ENCODE assay signal across 8 mouse cellular contexts in genomic region chr6:85452816-85453215, GRCm38 (mm10). TPM values are rescaled to one million over a fixed set of nuclear protein-coding genes. Genes with fewer than 3 reads are reported as not detected.
DNase-seq lines count a peak whose midpoint lies in the region; ATAC-seq lines count a peak whose summit lies in the region.

No protein-coding gene starts in this region.

- H3K4me3 ChIP-seq in megakaryocyte, embryonic 14.5 days (replicated peaks): peak overlapping the region; percentile 100
- peak overlapping the region; percentile 93 for H3K4me3 ChIP-seq in brown adipose tissue, adult 24 weeks (ENCODE audit: insufficient read depth, low read depth, low read length)
- peak overlapping the region; percentile 86 for H3K4me3 ChIP-seq in midbrain, embryonic 10.5 days

- 23% methylated on average over 7 of the region's 7 CpGs for WGBS in midbrain, embryonic 10.5 days

- no peaks in the 10 kb centered on the region for H3K9me3 ChIP-seq in megakaryocyte, embryonic 14.5 days
- no peaks in the 10 kb centered on the region for H3K9me3 ChIP-seq in midbrain, embryonic 10.5 days (replicated peaks)

- H3K27me3 ChIP-seq in megakaryocyte, embryonic 14.5 days (replicated peaks): no peaks in the 10 kb centered on the region
- H3K27me3 ChIP-seq in midbrain, embryonic 10.5 days (ENCODE audit: low read depth, poor library complexity, severe bottlenecking): no peaks in the 10 kb centered on the region

- ATAC-seq in megakaryocyte, adult 5-6 weeks (ENCODE audit: poor library complexity, severe bottlenecking): no peak

- peak; percentile 18 for DNase-seq in forelimb bud, embryonic 11.5 days (ENCODE audit: low read depth, low spot score)
- DNase-seq in midbrain, embryonic 10.5 days (ENCODE audit: low spot score): no peak
- no peak for DNase-seq in cerebellum, postnatal 36 days
- DNase-seq in right cerebral cortex, adult 2 months (ENCODE audit: low spot score in 2 of 2): no peak
- DNase-seq in layer of hippocampus, adult 11-12 months (ENCODE audit: low spot score): no peak

- H3K4me1 ChIP-seq in megakaryocyte, embryonic 14.5 days: peaks cover 62% of the 10 kb centered on the region
- peaks cover 5% of the 10 kb centered on the region; the same call in 1 of the 2 replicates for H3K4me1 ChIP-seq in brown adipose tissue, adult 24 weeks (ENCODE audit: control insufficient read depth, insufficient read depth, insufficient read length, low read length)
- peaks cover 51% of the 10 kb centered on the region for H3K4me1 ChIP-seq in midbrain, embryonic 10.5 days

- H3K27ac ChIP-seq in brown adipose tissue, adult 24 weeks (replicated peaks; ENCODE audit: low read depth, low read length): no peak overlapping the region
- H3K27ac ChIP-seq in midbrain, embryonic 10.5 days (replicated peaks): peak overlapping the region; percentile 97

- peaks cover 30% of the 10 kb centered on the region for H3K36me3 ChIP-seq in megakaryocyte, embryonic 14.5 days (replicated peaks; ENCODE audit: low read length)
- peaks cover 35% of the 10 kb centered on the region for H3K36me3 ChIP-seq in midbrain, embryonic 10.5 days

RNA-seq across cellular contexts. Expression of gene Pradc1, which starts 1.0 kb away (rescaled TPM):
- 18.8 TPM in 1 of 2 replicates, not detected in the other for polyA plus RNA-seq in megakaryocyte, embryonic 14.5 days (2012; ENCODE audit: insufficient read depth, low replicate concordance)
- 24.3 and 26.6 TPM in 2 replicates for total RNA-seq in megakaryocyte, adult 5-6 weeks (2015)
- 7.2 and 8.7 TPM in 2 replicates for total RNA-seq in megakaryocyte, adult 5-6 weeks (2017)
- polyA plus RNA-seq in brown adipose tissue, adult 24 weeks (2012; ENCODE audit: insufficient read depth, insufficient read length, missing spikeins): 15.1 and 16.3 TPM in 2 replicates
- 42.8 and 44.9 TPM in 2 replicates for polyA plus RNA-seq in midbrain, embryonic 10.5 days (2016; fragmentation: Nextera tagmentation; extraction: Ambion mirVana)

RNA-seq across cellular contexts. Expression of gene Cct7, which starts 1.5 kb away (rescaled TPM):
- 5.2 and 36.0 TPM in 2 replicates for polyA plus RNA-seq in megakaryocyte, embryonic 14.5 days (2012; ENCODE audit: insufficient read depth, low replicate concordance)
- total RNA-seq in megakaryocyte, adult 5-6 weeks (2015): 172 and 178 TPM in 2 replicates
- 167 and 192 TPM in 2 replicates for total RNA-seq in megakaryocyte, adult 5-6 weeks (2017)
- 85.6 and 142 TPM in 2 replicates for polyA plus RNA-seq in brown adipose tissue, adult 24 weeks (2012; ENCODE audit: insufficient read depth, insufficient read length, missing spikeins)
- 700 and 751 TPM in 2 replicates for polyA plus RNA-seq in midbrain, embryonic 10.5 days (2016; fragmentation: Nextera tagmentation; extraction: Ambion mirVana)

RNA-seq across cellular contexts. Expression of gene Smyd5, which starts 21.0 kb away (rescaled TPM):
- polyA plus RNA-seq in megakaryocyte, embryonic 14.5 days (2012; ENCODE audit: insufficient read depth, low replicate concordance): 6.2 and 7.5 TPM in 2 replicates
- 7.2 and 8.3 TPM in 2 replicates for total RNA-seq in megakaryocyte, adult 5-6 weeks (2015)
- 10.0 and 11.2 TPM in 2 replicates for total RNA-seq in megakaryocyte, adult 5-6 weeks (2017)
- polyA plus RNA-seq in brown adipose tissue, adult 24 weeks (2012; ENCODE audit: insufficient read depth, insufficient read length, missing spikeins): 8.3 and 12.7 TPM in 2 replicates
- polyA plus RNA-seq in midbrain, embryonic 10.5 days (2016; fragmentation: Nextera tagmentation; extraction: Ambion mirVana): 75.6 and 83.9 TPM in 2 replicates

RNA-seq across cellular contexts. Expression of gene Noto, which starts 29.1 kb away (rescaled TPM):
- polyA plus RNA-seq in megakaryocyte, embryonic 14.5 days (2012; ENCODE audit: insufficient read depth, low replicate concordance): not detected in 2 replicates
- total RNA-seq in megakaryocyte, adult 5-6 weeks (2015): not detected in 2 replicates
- not detected in 2 replicates for total RNA-seq in megakaryocyte, adult 5-6 weeks (2017)
- polyA plus RNA-seq in brown adipose tissue, adult 24 weeks (2012; ENCODE audit: insufficient read depth, insufficient read length, missing spikeins): not detected in 2 replicates
- polyA plus RNA-seq in midbrain, embryonic 10.5 days (2016; fragmentation: Nextera tagmentation; extraction: Ambion mirVana): not detected in 2 replicates

RNA-seq across cellular contexts. Expression of gene Fbxo41, which starts 50.0 kb away (rescaled TPM):
- not detected in 2 replicates for polyA plus RNA-seq in megakaryocyte, embryonic 14.5 days (2012; ENCODE audit: insufficient read depth, low replicate concordance)
- total RNA-seq in megakaryocyte, adult 5-6 weeks (2015): not detected in 2 replicates
- not detected in 2 replicates for total RNA-seq in megakaryocyte, adult 5-6 weeks (2017)
- not detected in 2 replicates for polyA plus RNA-seq in brown adipose tissue, adult 24 weeks (2012; ENCODE audit: insufficient read depth, insufficient read length, missing spikeins)
- 0.68 and 0.79 TPM in 2 replicates for polyA plus RNA-seq in midbrain, embryonic 10.5 days (2016; fragmentation: Nextera tagmentation; extraction: Ambion mirVana)
